Mouse (Mus musculus) kidney, postnatal 0 days (tissue): Measurements from ENCODE around the gene Thumpd3. TPM values are rescaled to one million over a fixed set of nuclear protein-coding genes. Genes with fewer than 3 reads are reported as not detected.

Source experiments
- ATAC-seq: fragments of 200-750 bp; cut with Nextera tagmentation; replicated peaks from 2 replicates; pipeline ENCODE4 v1.8.0; 2017; ENCODE audit warnings: low read depth, moderate number of reproducible peaks, moderate TSS enrichment, moderate library complexity; ENCODE audit not compliant: low FRiP score
- DNase-seq: peaks from one replicate; pipeline ENCODE4 v3.0.0-alpha.2; 2016; ENCODE audit warnings: low spot score
- H3K27ac ChIP-seq: fragments of 300-500 bp; sonication (generic); 2 replicates; pipeline ENCODE4 v1.5.1; 2014; ENCODE audit warnings: mild to moderate bottlenecking
- H3K27me3 ChIP-seq: fragments of 300-500 bp; sonication (generic); 2 replicates; pipeline ENCODE4 v1.6.1; 2014; ENCODE audit warnings: low read length, mixed read lengths; ENCODE audit not compliant: insufficient read depth
- H3K36me3 ChIP-seq: fragments of 300-500 bp; sonication (generic); 2 replicates; pipeline ENCODE4 v1.6.1; 2014; ENCODE audit warnings: low read length, mixed read lengths; ENCODE audit not compliant: insufficient read depth
- H3K4me1 ChIP-seq: fragments of 300-500 bp; sonication (generic); replicated peaks from 2 replicates; pipeline ENCODE4 v1.6.1; 2014; ENCODE audit warnings: antibody characterized with exemption, low read length, mixed read lengths; ENCODE audit not compliant: insufficient read depth
- H3K4me2 ChIP-seq: fragments of 300-500 bp; sonication (generic); 2 replicates; pipeline ENCODE4 v1.6.1; 2014; ENCODE audit warnings: mild to moderate bottlenecking, low read length, moderate library complexity, mixed read lengths
- H3K4me3 ChIP-seq: fragments of 300-500 bp; sonication (generic); replicated peaks from 2 replicates; pipeline ENCODE4 v1.5.1; 2014; ENCODE audit warnings: low read depth, low read length
- H3K9ac ChIP-seq: fragments of 300-500 bp; sonication (generic); 2 replicates; pipeline ENCODE4 v1.6.1; 2014; ENCODE audit warnings: low read depth, low read length
- H3K9me3 ChIP-seq: fragments of 300-500 bp; sonication (generic); replicated peaks from 2 replicates; pipeline ENCODE4 v1.6.1; 2016; ENCODE audit warnings: low read length, inconsistent platforms, mixed read lengths
- CTCF ChIP-seq: IDR thresholded peaks from 2 replicates; pipeline ENCODE4 v1.5.1; 2016; ENCODE audit warnings: antibody characterized with exemption, low read depth, mild to moderate bottlenecking, moderate library complexity
- WGBS: fragments of 180-500 bp; shearing (Covaris S2); extraction: QIAGEN DNeasy Blood & Tissue Kit; methylation state at CpG from one replicate; pipeline ENCODE4 v1.1.7; 2014; 5-methylcytosine and 5-hydroxymethylcytosine counted together
- polyA plus RNA-seq: library from polyadenylated mRNA; unstranded; fragments of >200 nt; fragmentation: Nextera tagmentation; extraction: Ambion mirVana; gene quantifications from 2 replicates; pipeline ENCODE4 v1.2.1, GENCODE M21; 2015

Thumpd3 gene
- polyA plus RNA-seq, 1 experiment from 2014 or later = 41.5 TPM

- peaks cover 29% of the 10 kb centered on the region for H3K36me3 ChIP-seq
- H3K4me3 ChIP-seq = no peak overlapping the region
- TF ChIP-seq CTCF = no peak
- ATAC-seq (no peak), DNase-seq (no peak)
- H3K4me2 ChIP-seq = no peak overlapping the region
- WGBS = 86% methylated on average over 3 of the region's 3 CpGs
- H3K4me1 ChIP-seq = no peaks in the 10 kb centered on the region
- H3K27ac ChIP-seq = no peak overlapping the region
- no peaks in the 10 kb centered on the region for H3K27me3 ChIP-seq
- no peak overlapping the region for H3K9ac ChIP-seq
- no peaks in the 10 kb centered on the region for H3K9me3 ChIP-seq
Measured at GRCm38 (mm10) chr6:113109378-113109777, 63.4 kb downstream of the Thumpd3 start.

GRCm38 (mm10) chr6:113109956-113110355 lies 63.9 kb downstream of the Thumpd3 start:
- Histone ChIP-seq H3K27ac (no peak overlapping the region), H3K4me3 (no peak overlapping the region), H3K9me3 (no peaks in the 10 kb centered on the region), H3K4me1 (no peaks in the 10 kb centered on the region), H3K27me3 (no peaks in the 10 kb centered on the region), H3K36me3 (peaks cover 34% of the 10 kb centered on the region), H3K4me2 (no peak overlapping the region), H3K9ac (no peak overlapping the region)
- DNase-seq (no peak), ATAC-seq (no peak)
- TF ChIP-seq CTCF = no peak
- 75% methylated on average over 7 of the region's 7 CpGs for WGBS

Other genes starting within 250 kb of the Thumpd3 start
- gene Srgap3, start 99.0 kb upstream of the Thumpd3 start, polyA plus RNA-seq = 2.1 and 2.3 TPM in 2 replicates
- gene Setd5, start 31.1 kb downstream of the Thumpd3 start, polyA plus RNA-seq = 46.4 and 50.3 TPM in 2 replicates
- gene Lhfpl4, start 149.2 kb downstream of the Thumpd3 start, polyA plus RNA-seq = 0.20 and 0.45 TPM in 2 replicates
- gene Mtmr14, start 191.6 kb downstream of the Thumpd3 start, polyA plus RNA-seq = 30.5 and 33.7 TPM in 2 replicates
- not detected in 2 replicates for gene Cpne9, start 236.1 kb downstream of the Thumpd3 start, polyA plus RNA-seq